Mouse (Mus musculus): ENCODE results near the gene Rbm12b1.
"Not testable (repeated sequence)": the region's sequence is repeated elsewhere in the genome, so short reads cannot be mapped to it uniquely, and the experiment has no call there.

Rbm12b1 gene

DNA sequence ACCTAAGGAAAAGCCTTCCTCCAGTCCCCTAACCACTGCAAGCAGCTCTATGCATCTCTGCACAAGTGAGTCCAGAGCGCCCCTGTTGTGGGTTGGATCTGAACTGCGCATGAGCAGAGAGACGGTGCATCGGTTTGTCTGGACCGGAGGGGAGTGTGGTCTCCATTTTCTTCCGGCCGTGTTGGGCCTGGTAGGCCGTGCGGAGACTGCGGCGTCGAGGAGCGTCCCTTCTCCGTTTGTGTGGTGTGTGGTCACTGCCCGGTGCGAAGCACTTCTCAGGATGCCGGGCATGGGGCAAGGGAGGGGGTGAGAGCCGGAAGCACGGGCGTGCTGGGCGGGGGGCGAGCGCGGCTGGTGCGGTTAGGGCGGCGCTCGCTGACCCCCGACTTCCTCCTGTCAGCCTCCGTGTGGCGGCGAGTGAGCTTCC, at the start of gene Rbm12b1:
Rbm12b1 (plus strand) TSS at position 124 of the 427 bp plus-strand sequence.
- ATAC-seq (ENCODE audit: insufficient number of reproducible peaks, low FRiP score, low TSS enrichment), result peak; percentile 99

DNA sequence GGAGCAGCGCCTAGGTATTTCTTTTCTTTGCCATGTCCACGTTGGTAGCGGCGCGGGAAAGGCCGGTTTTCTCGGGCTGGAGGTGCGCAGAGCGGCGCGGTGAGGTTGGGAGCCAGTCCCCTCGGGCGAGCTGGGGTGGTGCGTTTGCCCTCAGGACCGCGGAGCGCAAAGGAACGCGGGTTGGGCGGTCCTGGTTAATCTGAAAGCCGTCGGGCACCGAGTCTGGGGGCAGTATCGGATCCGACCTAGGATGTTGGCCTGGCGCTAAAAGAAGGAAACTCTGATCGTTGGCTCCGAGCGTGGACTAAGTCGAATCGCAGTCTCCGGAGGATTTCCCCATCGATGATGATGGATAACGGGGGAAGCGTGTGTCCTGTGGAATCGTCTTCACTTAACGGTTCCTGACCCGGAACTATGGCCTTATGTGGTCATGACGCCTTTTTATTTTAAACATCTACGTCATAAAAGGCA, 563 bp downstream of the Rbm12b1 start:
- peak; percentile 68 for ATAC-seq (ENCODE audit: insufficient number of reproducible peaks, low FRiP score, low TSS enrichment)

GRCm38 (mm10) chr4:12141516-12141915, 1.5 kb downstream of the Rbm12b1 start:
- not testable (repeated sequence) for ATAC-seq (ENCODE audit: insufficient number of reproducible peaks, low FRiP score, low TSS enrichment)

DNA sequence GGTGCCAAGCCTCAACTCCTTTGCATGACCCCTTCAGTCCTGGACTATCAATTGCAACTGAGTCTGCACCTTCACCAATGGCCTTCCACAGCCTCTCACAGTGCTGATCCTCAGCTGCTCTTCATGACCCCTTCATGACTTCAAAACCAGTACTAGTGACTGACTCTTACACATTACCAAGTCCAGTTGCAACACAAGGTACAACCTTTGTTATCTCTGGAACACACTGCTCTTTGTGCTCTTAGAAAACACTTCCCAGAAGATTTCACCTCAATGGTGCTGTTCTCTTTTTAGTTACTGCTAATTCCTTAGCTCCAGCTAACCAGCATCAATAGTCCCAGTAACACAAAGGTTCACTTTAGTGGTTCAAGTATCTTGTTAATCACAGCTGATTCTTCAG, 7.6 kb downstream of the Rbm12b1 start:
- no peak for ATAC-seq (ENCODE audit: insufficient number of reproducible peaks, low FRiP score, low TSS enrichment)

- ATAC-seq (ENCODE audit: insufficient number of reproducible peaks, low FRiP score, low TSS enrichment), result no peak
Measured at GRCm38 (mm10) chr4:12170986-12171317, 30.9 kb downstream of the Rbm12b1 start.

GRCm38 (mm10) chr4:12171318-12172091, 31.4 kb downstream of the Rbm12b1 start, which contains the start of gene Fam92a:
Gene Fam92a, minus strand, starts transcription at chr4:12172015.
- peak; percentile 94 for ATAC-seq (ENCODE audit: insufficient number of reproducible peaks, low FRiP score, low TSS enrichment)

DNA sequence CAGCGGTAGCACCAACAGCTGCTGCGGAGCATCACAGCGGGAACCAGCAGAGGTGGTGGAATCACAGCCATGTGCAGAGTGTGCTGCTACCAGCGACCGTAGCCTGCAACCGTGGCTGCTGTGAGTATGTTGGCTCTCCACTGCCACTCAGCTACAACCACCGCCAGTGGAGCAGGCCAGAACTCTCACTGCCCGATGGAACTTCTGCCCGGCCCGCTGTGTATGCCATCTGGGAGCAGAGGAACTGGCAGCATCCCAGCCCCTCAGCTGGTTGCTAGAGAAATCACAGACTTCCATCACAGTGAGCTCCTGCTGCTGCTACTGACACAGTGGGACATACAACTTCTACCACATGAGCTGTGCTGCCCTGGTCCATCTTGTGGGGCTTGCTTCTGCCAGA, 38.9 kb downstream of the Rbm12b1 start:
- ATAC-seq (ENCODE audit: insufficient number of reproducible peaks, low FRiP score, low TSS enrichment), result 0 out of 2 replicates have a peak, but pooled peaks have one; percentile 20

Data from cerebellum, adult (tissue).